Comparison of ENCODE assay signal across 27 mouse cellular contexts in the genomic region with DNA sequence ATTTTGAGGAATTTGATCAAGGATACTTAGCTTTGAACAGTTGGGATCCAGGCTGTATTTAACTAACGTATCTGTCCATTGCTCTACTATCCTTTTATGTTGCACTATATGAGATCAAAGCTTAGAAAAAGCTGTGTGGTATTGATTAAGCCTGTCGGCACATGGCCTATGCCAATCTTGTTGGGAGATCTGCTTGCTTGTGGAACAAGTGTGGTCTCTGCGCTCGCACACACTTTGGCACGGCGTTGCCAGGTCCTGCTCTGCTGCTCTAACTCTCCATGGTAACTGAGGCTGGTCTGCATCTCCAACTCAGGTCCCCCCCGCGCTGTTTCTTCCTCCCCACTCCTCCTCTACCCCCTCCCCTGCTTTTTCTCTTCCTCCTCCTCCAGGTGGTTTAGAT.
A peak's percentile ranks its signal among the peaks of the same experiment; 100 is the strongest.
DNase-seq lines count a peak whose midpoint lies in the region; ATAC-seq and TF ChIP-seq lines count a peak whose summit lies in the region.
"Had no signal": no experiment of that assay in that cellular context is flagged by ENCODE, and none has a peak within 500 bp of the region (broad histone marks: within the 10 kb centered on the region; RNA-seq: fewer than 3 reads in every experiment).

No protein-coding gene starts in this region.

- no peaks in the 10 kb centered on the region for H3K9me3 ChIP-seq in forebrain, embryonic 13.5 days (replicated peaks)
- H3K9me3 ChIP-seq in forebrain, postnatal 0 days (ENCODE audit: low read length), result no peaks in the 10 kb centered on the region
- H3K9me3 ChIP-seq in hindbrain, postnatal 0 days (ENCODE audit: low read length), result no peaks in the 10 kb centered on the region
- no peaks in the 10 kb centered on the region for H3K9me3 ChIP-seq in hindbrain, embryonic 11.5 days (ENCODE audit: control insufficient read depth, low read length)
- no peaks in the 10 kb centered on the region for H3K9me3 ChIP-seq in midbrain, embryonic 15.5 days
- H3K9me3 ChIP-seq in midbrain, embryonic 16.5 days (replicated peaks; ENCODE audit: control insufficient read depth, low read length, poor library complexity, severe bottlenecking), result no peaks in the 10 kb centered on the region
- H3K9me3 ChIP-seq in limb, embryonic 12.5 days, result no peaks in the 10 kb centered on the region
- H3K9me3 ChIP-seq: heart, embryonic 12.5 days; limb, embryonic 13.5 days; midbrain, embryonic 10.5 days had no signal

- H3K27ac ChIP-seq in forebrain, embryonic 13.5 days, result no peak overlapping the region
- H3K27ac ChIP-seq in forebrain, postnatal 0 days (ENCODE audit: low read depth, low read length), result no peak overlapping the region
- no peak overlapping the region for H3K27ac ChIP-seq in hindbrain, postnatal 0 days
- no peak overlapping the region for H3K27ac ChIP-seq in hindbrain, embryonic 11.5 days (ENCODE audit: low read depth, low read length)
- H3K27ac ChIP-seq in midbrain, embryonic 15.5 days, result no peak overlapping the region
- no peak overlapping the region for H3K27ac ChIP-seq in midbrain, embryonic 16.5 days (ENCODE audit: low read length)
- peak overlapping the region; percentile 30; the same call in 1 of the 2 replicates for H3K27ac ChIP-seq in limb, embryonic 12.5 days
- H3K27ac ChIP-seq: hindbrain, embryonic 14.5 days; limb, embryonic 13.5 days; liver, embryonic 14.5 days; midbrain, embryonic 10.5 days had no signal

- DNase-seq in forebrain, postnatal 0 days, result no peak
- no peak for DNase-seq in hindbrain, postnatal 0 days (ENCODE audit: low spot score)
- DNase-seq in hindbrain, embryonic 11.5 days (ENCODE audit: low spot score), result no peak
- DNase-seq in thymus, postnatal 10 days (ENCODE audit: low spot score in 2 of 2), result no peak
- DNase-seq: adrenal gland, adult 8-10 months; cerebellum, adult 9-10 months; cerebellum, postnatal 36 days; embryo, embryonic 11 days; gastrocnemius, postnatal 14 days; heart, postnatal 10 days; kidney, postnatal 10 days; layer of hippocampus, adult 9-11 months; lung, embryonic 14.5 days; lung, postnatal 14 days; spleen, adult 18-20 months; thymus, postnatal 25 days had no signal

- H3K27me3 ChIP-seq in forebrain, embryonic 13.5 days, result no peaks in the 10 kb centered on the region
- no peaks in the 10 kb centered on the region for H3K27me3 ChIP-seq in forebrain, postnatal 0 days (ENCODE audit: insufficient read depth, low read length)
- no peaks in the 10 kb centered on the region for H3K27me3 ChIP-seq in hindbrain, postnatal 0 days (ENCODE audit: insufficient read depth, low read length)
- H3K27me3 ChIP-seq in hindbrain, embryonic 11.5 days (ENCODE audit: control insufficient read depth, insufficient read depth, low read length), result no peaks in the 10 kb centered on the region
- no peaks in the 10 kb centered on the region for H3K27me3 ChIP-seq in midbrain, embryonic 15.5 days (replicated peaks)
- no peaks in the 10 kb centered on the region for H3K27me3 ChIP-seq in midbrain, embryonic 16.5 days (ENCODE audit: control insufficient read depth, insufficient read depth, low read depth, low read length)
- no peaks in the 10 kb centered on the region for H3K27me3 ChIP-seq in limb, embryonic 12.5 days
- H3K27me3 ChIP-seq: CH12.LX; heart, embryonic 12.5 days; limb, embryonic 13.5 days had no signal

- WGBS in forebrain, embryonic 13.5 days, result 67% methylated on average over 8 of the region's 8 CpGs
- 42% methylated on average over 8 of the region's 8 CpGs for WGBS in forebrain, postnatal 0 days
- WGBS in hindbrain, postnatal 0 days, result 29% methylated on average over 8 of the region's 8 CpGs
- WGBS in hindbrain, embryonic 11.5 days, result 68% methylated on average over 8 of the region's 8 CpGs
- 43% methylated on average over 8 of the region's 8 CpGs for WGBS in midbrain, embryonic 15.5 days
- 38% methylated on average over 8 of the region's 8 CpGs for WGBS in midbrain, embryonic 16.5 days
- WGBS in limb, embryonic 12.5 days, result 24% methylated on average over 8 of the region's 8 CpGs

- H3K4me2 ChIP-seq in forebrain, embryonic 13.5 days, result no peak overlapping the region
- no peak overlapping the region for H3K4me2 ChIP-seq in forebrain, postnatal 0 days (ENCODE audit: low read depth)
- H3K4me2 ChIP-seq in hindbrain, postnatal 0 days (ENCODE audit: low read depth, low read length), result 0 out of 2 replicates have a peak overlapping the region, but pooled peaks have one; percentile 10
- H3K4me2 ChIP-seq in hindbrain, embryonic 11.5 days (replicated peaks; ENCODE audit: low read depth, low read length), result no peak overlapping the region
- no peak overlapping the region for H3K4me2 ChIP-seq in midbrain, embryonic 15.5 days
- no peak overlapping the region for H3K4me2 ChIP-seq in midbrain, embryonic 16.5 days (ENCODE audit: low read length)
- H3K4me2 ChIP-seq in limb, embryonic 12.5 days, result peak overlapping the region; percentile 3
- H3K4me2 ChIP-seq: heart, embryonic 12.5 days; hindbrain, embryonic 14.5 days; limb, embryonic 13.5 days; lung, embryonic 14.5 days had no signal

- H3K9ac ChIP-seq in forebrain, embryonic 13.5 days, result peak overlapping the region; percentile 10; the same call in 1 of the 2 replicates
- H3K9ac ChIP-seq in forebrain, postnatal 0 days, result no peak overlapping the region
- no peak overlapping the region for H3K9ac ChIP-seq in hindbrain, postnatal 0 days (replicated peaks; ENCODE audit: low read length)
- H3K9ac ChIP-seq in hindbrain, embryonic 11.5 days (ENCODE audit: low read depth, low read length), result no peak overlapping the region
- no peak overlapping the region for H3K9ac ChIP-seq in midbrain, embryonic 15.5 days
- no peak overlapping the region for H3K9ac ChIP-seq in midbrain, embryonic 16.5 days (ENCODE audit: low read depth, low read length)
- H3K9ac ChIP-seq in limb, embryonic 12.5 days (replicated peaks), result peak overlapping the region; percentile 9; the same call in 1 of the 2 replicates
- H3K9ac ChIP-seq: heart, embryonic 12.5 days; hindbrain, embryonic 14.5 days; limb, embryonic 13.5 days; liver, embryonic 14.5 days; lung, embryonic 14.5 days had no signal

- ATAC-seq in forebrain, embryonic 13.5 days, result no peak
- ATAC-seq in forebrain, postnatal 0 days, result no peak
- no peak for ATAC-seq in hindbrain, postnatal 0 days
- no peak for ATAC-seq in hindbrain, embryonic 11.5 days (ENCODE audit: low FRiP score)
- peak; percentile 37; the same call in 1 of the 2 replicates for ATAC-seq in midbrain, embryonic 15.5 days (replicated peaks)
- no peak for ATAC-seq in midbrain, embryonic 16.5 days
- ATAC-seq in limb, embryonic 12.5 days (ENCODE audit: insufficient number of reproducible peaks, insufficient read depth, low FRiP score, low TSS enrichment, low read depth), result no peak

- TF ChIP-seq CTCF in forebrain, postnatal 0 days (IDR thresholded peaks at IDR 0.05; ENCODE audit: low read depth), result no peak
- TF ChIP-seq CTCF in hindbrain, postnatal 0 days (IDR thresholded peaks at IDR 0.05; ENCODE audit: low read depth), result no peak

- no peak overlapping the region for H3K4me3 ChIP-seq in forebrain, embryonic 13.5 days
- H3K4me3 ChIP-seq in forebrain, postnatal 0 days (ENCODE audit: low read depth, low read length), result no peak overlapping the region
- no peak overlapping the region for H3K4me3 ChIP-seq in hindbrain, postnatal 0 days (ENCODE audit: low read length)
- H3K4me3 ChIP-seq in hindbrain, embryonic 11.5 days (ENCODE audit: low read depth, low read length), result no peak overlapping the region
- H3K4me3 ChIP-seq in midbrain, embryonic 15.5 days, result no peak overlapping the region
- H3K4me3 ChIP-seq in midbrain, embryonic 16.5 days (ENCODE audit: low read depth, low read length), result no peak overlapping the region
- H3K4me3 ChIP-seq in limb, embryonic 12.5 days (replicated peaks), result no peak overlapping the region
- H3K4me3 ChIP-seq: erythroblast, embryonic 14.5 days; heart, embryonic 12.5 days; limb, embryonic 13.5 days; midbrain, embryonic 10.5 days had no signal

- H3K4me1 ChIP-seq in forebrain, embryonic 13.5 days, result peaks cover 66% of the 10 kb centered on the region
- H3K4me1 ChIP-seq in forebrain, postnatal 0 days (ENCODE audit: insufficient read depth), result peaks cover 28% of the 10 kb centered on the region
- H3K4me1 ChIP-seq in hindbrain, postnatal 0 days (ENCODE audit: insufficient read depth, low read length), result peaks cover 55% of the 10 kb centered on the region
- H3K4me1 ChIP-seq in hindbrain, embryonic 11.5 days (replicated peaks; ENCODE audit: control insufficient read depth, insufficient read depth, low read length), result peaks cover 32% of the 10 kb centered on the region
- H3K4me1 ChIP-seq in midbrain, embryonic 15.5 days, result peaks cover 72% of the 10 kb centered on the region
- peaks cover 55% of the 10 kb centered on the region for H3K4me1 ChIP-seq in midbrain, embryonic 16.5 days (ENCODE audit: control insufficient read depth, insufficient read depth, low read length)
- H3K4me1 ChIP-seq in limb, embryonic 12.5 days (replicated peaks), result peaks cover 83% of the 10 kb centered on the region

- H3K36me3 ChIP-seq in forebrain, embryonic 13.5 days (ENCODE audit: poor library complexity, severe bottlenecking), result no peaks in the 10 kb centered on the region
- no peaks in the 10 kb centered on the region for H3K36me3 ChIP-seq in forebrain, postnatal 0 days (ENCODE audit: insufficient read depth)
- H3K36me3 ChIP-seq in hindbrain, postnatal 0 days (ENCODE audit: insufficient read depth, low read length), result no peaks in the 10 kb centered on the region
- H3K36me3 ChIP-seq in hindbrain, embryonic 11.5 days (ENCODE audit: control insufficient read depth, insufficient read depth, low read length), result no peaks in the 10 kb centered on the region
- H3K36me3 ChIP-seq in midbrain, embryonic 15.5 days (replicated peaks), result no peaks in the 10 kb centered on the region
- H3K36me3 ChIP-seq in midbrain, embryonic 16.5 days (ENCODE audit: control insufficient read depth, insufficient read depth, low read length), result no peaks in the 10 kb centered on the region
- H3K36me3 ChIP-seq in limb, embryonic 12.5 days, result peaks cover 4% of the 10 kb centered on the region; the same call in 1 of the 2 replicates
- H3K36me3 ChIP-seq: heart, embryonic 12.5 days had no signal

Comparison
In these comparisons a context has a peak if more than half of its experiments do, and no peak if none do; other contexts are left out.
1. H3K4me2 ChIP-seq: peak in hindbrain, postnatal 0 days (single experiment) and limb, embryonic 12.5 days (single experiment); none in forebrain, embryonic 13.5 days (single experiment), forebrain, postnatal 0 days (single experiment), hindbrain, embryonic 11.5 days (single experiment), midbrain, embryonic 15.5 days (single experiment) and midbrain, embryonic 16.5 days (single experiment).
2. H3K9ac ChIP-seq: peak in forebrain, embryonic 13.5 days (single experiment) and limb, embryonic 12.5 days (single experiment); none in forebrain, postnatal 0 days (single experiment), hindbrain, postnatal 0 days (single experiment), hindbrain, embryonic 11.5 days (single experiment), midbrain, embryonic 15.5 days (single experiment) and midbrain, embryonic 16.5 days (single experiment).